ENCODE assay signal across 8 mouse cellular contexts in the genomic region with DNA sequence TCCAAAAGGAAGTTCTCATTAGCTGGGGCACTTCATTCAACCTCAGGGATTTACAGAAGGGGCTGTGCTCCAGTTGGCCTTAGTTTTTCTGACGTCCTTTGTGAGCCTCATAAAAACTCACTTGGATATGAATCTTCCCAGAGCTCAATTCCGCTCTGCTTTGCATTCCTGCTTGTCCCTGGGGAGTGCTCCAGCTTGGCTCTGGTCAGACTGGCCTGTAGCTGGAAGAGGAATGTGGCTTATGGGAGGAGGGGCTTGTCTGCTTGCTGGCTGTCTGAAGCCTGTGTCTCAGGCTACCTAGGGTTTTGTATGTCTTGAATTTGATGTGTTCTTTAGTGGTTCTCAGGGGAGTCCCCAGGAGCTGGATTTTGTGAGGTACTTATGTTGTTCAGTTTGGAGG. TPM values are rescaled to one million over a fixed set of nuclear protein-coding genes. Genes with fewer than 3 reads are reported as not detected.
DNase-seq lines count a peak whose midpoint lies in the region; ATAC-seq and TF ChIP-seq lines count a peak whose summit lies in the region.

No protein-coding gene starts in this region.

- H3K4me3 ChIP-seq in embryonic facial prominence, embryonic 15.5 days (replicated peaks), result no peak overlapping the region
- H3K4me3 ChIP-seq in hindbrain, embryonic 11.5 days (ENCODE audit: low read depth, low read length), result no peak overlapping the region
- no peak overlapping the region for H3K4me3 ChIP-seq in limb, embryonic 14.5 days (replicated peaks; ENCODE audit: low read length)
- no peak overlapping the region for H3K4me3 ChIP-seq in stomach, embryonic 16.5 days (replicated peaks; ENCODE audit: low read length)
- H3K4me3 ChIP-seq in liver, postnatal 0 days (ENCODE audit: low read depth, low read length), result no peak overlapping the region

- TF ChIP-seq POLR2A in limb, embryonic 14.5 days (IDR thresholded peaks at IDR 0.05; ENCODE audit: borderline replicate concordance, extremely low read depth, insufficient read depth, insufficient read length), result no peak

- ATAC-seq in embryonic facial prominence, embryonic 15.5 days (ENCODE audit: insufficient number of reproducible peaks, low FRiP score, low TSS enrichment, low read depth), result no peak
- ATAC-seq in hindbrain, embryonic 11.5 days (ENCODE audit: low FRiP score), result peak; percentile 74
- ATAC-seq in limb, embryonic 14.5 days (ENCODE audit: low FRiP score, low read depth), result peak; percentile 96
- ATAC-seq in stomach, embryonic 16.5 days (ENCODE audit: insufficient read depth, low FRiP score), result peak; percentile 85
- ATAC-seq in liver, postnatal 0 days, result no peak

- no peak for TF ChIP-seq EP300 in liver, postnatal 0 days (IDR thresholded peaks at IDR 0.05; ENCODE audit: low read depth)

- intact Hi-C loops in left cerebral cortex, postnatal 4 days (cut with DNase I), result no loop called here

- no peaks in the 10 kb centered on the region for H3K27me3 ChIP-seq in embryonic facial prominence, embryonic 15.5 days
- no peaks in the 10 kb centered on the region for H3K27me3 ChIP-seq in hindbrain, embryonic 11.5 days (ENCODE audit: control insufficient read depth, insufficient read depth, low read length)
- no peaks in the 10 kb centered on the region for H3K27me3 ChIP-seq in limb, embryonic 14.5 days (ENCODE audit: control insufficient read depth, insufficient read depth, low read length)
- H3K27me3 ChIP-seq in stomach, embryonic 16.5 days (ENCODE audit: control insufficient read depth, insufficient read depth, low read length), result no peaks in the 10 kb centered on the region
- no peaks in the 10 kb centered on the region for H3K27me3 ChIP-seq in liver, postnatal 0 days (ENCODE audit: insufficient read depth, low read length)

- DNase-seq in left cerebral cortex, postnatal 4 days, result peak; percentile 48
- no peak for DNase-seq in left cerebral cortex, adult 9 months (ENCODE audit: low spot score in 2 of 2)
- peak; percentile 57 for DNase-seq in hindbrain, embryonic 11.5 days (ENCODE audit: low spot score)
- DNase-seq in limb, embryonic 14.5 days (ENCODE audit: low spot score), result peak; percentile 90
- DNase-seq in thymus, postnatal 10 days (ENCODE audit: low spot score in 2 of 2), result no peak
- DNase-seq in liver, postnatal 0 days, result no peak

- H3K4me1 ChIP-seq in embryonic facial prominence, embryonic 15.5 days, result 0 out of 2 replicates have a peak, but pooled peaks cover 6% of the 10 kb centered on the region
- H3K4me1 ChIP-seq in hindbrain, embryonic 11.5 days (replicated peaks; ENCODE audit: control insufficient read depth, insufficient read depth, low read length), result no peaks in the 10 kb centered on the region
- H3K4me1 ChIP-seq in limb, embryonic 14.5 days (ENCODE audit: control insufficient read depth, insufficient read depth, low read length), result peaks cover 15% of the 10 kb centered on the region
- peaks cover 10% of the 10 kb centered on the region; the same call in 1 of the 2 replicates for H3K4me1 ChIP-seq in stomach, embryonic 16.5 days (ENCODE audit: control insufficient read depth, insufficient read depth, low read length)
- no peaks in the 10 kb centered on the region for H3K4me1 ChIP-seq in liver, postnatal 0 days (ENCODE audit: insufficient read depth)

- peak overlapping the region; percentile 29; the same call in 1 of the 2 replicates for H3K27ac ChIP-seq in embryonic facial prominence, embryonic 15.5 days (replicated peaks)
- H3K27ac ChIP-seq in hindbrain, embryonic 11.5 days (ENCODE audit: low read depth, low read length), result 0 out of 2 replicates have a peak overlapping the region, but pooled peaks have one; percentile 6
- H3K27ac ChIP-seq in limb, embryonic 14.5 days (replicated peaks; ENCODE audit: low read depth, low read length), result peak overlapping the region; percentile 84
- peak overlapping the region; percentile 68 for H3K27ac ChIP-seq in stomach, embryonic 16.5 days (ENCODE audit: low read length)
- H3K27ac ChIP-seq in liver, postnatal 0 days (ENCODE audit: low read depth), result no peak overlapping the region

- TF ChIP-seq CTCF in liver, postnatal 0 days (IDR thresholded peaks at IDR 0.05; ENCODE audit: low read depth), result no peak

- WGBS in embryonic facial prominence, embryonic 15.5 days, result 4% methylated on average over 2 of the region's 2 CpGs
- 13% methylated on average over 2 of the region's 2 CpGs for WGBS in hindbrain, embryonic 11.5 days
- 2% methylated on average over 2 of the region's 2 CpGs for WGBS in limb, embryonic 14.5 days
- 18% methylated on average over 2 of the region's 2 CpGs for WGBS in stomach, embryonic 16.5 days
- 41% methylated on average over 2 of the region's 2 CpGs for WGBS in liver, postnatal 0 days (ENCODE audit: insufficient replicate concordance)

- no peaks in the 10 kb centered on the region for H3K9me3 ChIP-seq in embryonic facial prominence, embryonic 15.5 days (replicated peaks)
- H3K9me3 ChIP-seq in hindbrain, embryonic 11.5 days (ENCODE audit: control insufficient read depth, low read length), result no peaks in the 10 kb centered on the region
- H3K9me3 ChIP-seq in limb, embryonic 14.5 days (ENCODE audit: control insufficient read depth, low read length), result no peaks in the 10 kb centered on the region
- no peaks in the 10 kb centered on the region for H3K9me3 ChIP-seq in stomach, embryonic 16.5 days (replicated peaks; ENCODE audit: control insufficient read depth, low read length)
- no peaks in the 10 kb centered on the region for H3K9me3 ChIP-seq in liver, postnatal 0 days (ENCODE audit: low read length)

- no peak overlapping the region for H3K9ac ChIP-seq in embryonic facial prominence, embryonic 15.5 days
- H3K9ac ChIP-seq in hindbrain, embryonic 11.5 days (ENCODE audit: low read depth, low read length), result no peak overlapping the region
- H3K9ac ChIP-seq in limb, embryonic 14.5 days (ENCODE audit: low read depth, low read length, severe bottlenecking), result no peak overlapping the region
- H3K9ac ChIP-seq in stomach, embryonic 16.5 days (ENCODE audit: low read length), result peak overlapping the region; percentile 16; the same call in 1 of the 2 replicates
- H3K9ac ChIP-seq in liver, postnatal 0 days (replicated peaks), result no peak overlapping the region

- H3K4me2 ChIP-seq in embryonic facial prominence, embryonic 15.5 days (replicated peaks), result no peak overlapping the region
- no peak overlapping the region for H3K4me2 ChIP-seq in hindbrain, embryonic 11.5 days (replicated peaks; ENCODE audit: low read depth, low read length)
- H3K4me2 ChIP-seq in limb, embryonic 14.5 days (replicated peaks; ENCODE audit: low read depth, low read length, severe bottlenecking), result no peak overlapping the region
- no peak overlapping the region for H3K4me2 ChIP-seq in stomach, embryonic 16.5 days (ENCODE audit: low read depth, low read length)
- no peak overlapping the region for H3K4me2 ChIP-seq in liver, postnatal 0 days (ENCODE audit: low read depth, low read length)

- H3K36me3 ChIP-seq in embryonic facial prominence, embryonic 15.5 days, result no peaks in the 10 kb centered on the region
- no peaks in the 10 kb centered on the region for H3K36me3 ChIP-seq in hindbrain, embryonic 11.5 days (ENCODE audit: control insufficient read depth, insufficient read depth, low read length)
- no peaks in the 10 kb centered on the region for H3K36me3 ChIP-seq in limb, embryonic 14.5 days (ENCODE audit: control insufficient read depth, insufficient read depth, low read length)
- no peaks in the 10 kb centered on the region for H3K36me3 ChIP-seq in stomach, embryonic 16.5 days (ENCODE audit: control insufficient read depth, insufficient read depth, low read length)
- no peaks in the 10 kb centered on the region for H3K36me3 ChIP-seq in liver, postnatal 0 days (replicated peaks; ENCODE audit: insufficient read depth, low read length)

RNA-seq across cellular contexts. Expression of gene Top2b, which starts 36.4 kb away (rescaled TPM):
- 100 to 1,000 TPM; 220 to 249 TPM for total RNA-seq in left cerebral cortex, postnatal 4 days (2021)
- polyA plus RNA-seq in embryonic facial prominence, embryonic 15.5 days (2015; fragmentation: Nextera tagmentation; extraction: Ambion mirVana), result 46.0 and 49.1 TPM in 2 replicates
- polyA plus RNA-seq in hindbrain, embryonic 11.5 days (2014; fragmentation: Nextera tagmentation; extraction: Ambion mirVana), result 137 and 154 TPM in 2 replicates
- 52.9 and 73.0 TPM in 2 replicates for polyA plus RNA-seq in limb, embryonic 14.5 days (2012; rRNA removed)
- 91.9 and 100 TPM in 2 replicates for polyA plus RNA-seq in limb, embryonic 14.5 days (2014; fragmentation: Nextera tagmentation; extraction: Ambion mirVana)
- 34.4 and 40.1 TPM in 2 replicates for polyA plus RNA-seq in stomach, embryonic 16.5 days (2015; fragmentation: Nextera tagmentation; extraction: Ambion mirVana)
- polyA plus RNA-seq in liver, postnatal 0 days (2015; fragmentation: Nextera tagmentation; extraction: Ambion mirVana), result 8.8 and 9.3 TPM in 2 replicates

Comparison
In these comparisons a context has a peak if more than half of its experiments do, and no peak if none do; other contexts are left out.
1. DNase-seq: peak in left cerebral cortex, postnatal 4 days (single experiment), hindbrain, embryonic 11.5 days (single experiment) and limb, embryonic 14.5 days (single experiment); none in left cerebral cortex, adult 9 months (0 of 2), thymus, postnatal 10 days (0 of 2) and liver, postnatal 0 days (single experiment).
2. ATAC-seq: peak in hindbrain, embryonic 11.5 days (single experiment), limb, embryonic 14.5 days (single experiment) and stomach, embryonic 16.5 days (single experiment); none in embryonic facial prominence, embryonic 15.5 days (single experiment) and liver, postnatal 0 days (single experiment).